ENCODE assay signal across 17 mouse cellular contexts in the genomic region with DNA sequence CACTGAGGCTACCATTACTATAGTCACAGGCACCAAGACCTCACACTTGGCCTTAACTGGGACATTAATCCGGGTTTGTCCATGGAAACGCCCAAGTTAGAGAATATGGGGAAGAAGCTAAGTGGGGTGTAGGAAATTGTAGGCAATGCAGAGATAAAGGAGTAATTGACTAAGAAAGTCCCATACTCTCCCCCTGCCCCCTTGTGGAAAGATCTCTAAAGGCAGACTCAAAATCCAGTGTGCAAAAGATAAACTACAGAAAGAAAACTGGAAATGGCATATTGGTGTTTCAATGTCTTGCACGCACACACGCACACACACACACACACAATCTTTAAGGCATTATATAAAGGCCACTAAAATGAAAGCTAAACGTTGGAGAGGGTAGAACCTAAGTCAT. TPM values are rescaled to one million over a fixed set of nuclear protein-coding genes. Genes with fewer than 3 reads are reported as not detected.
DNase-seq lines count a peak whose midpoint lies in the region; ATAC-seq and TF ChIP-seq lines count a peak whose summit lies in the region.
"Had no signal": no experiment of that assay in that cellular context is flagged by ENCODE, and none has a peak within 500 bp of the region (broad histone marks: within the 10 kb centered on the region; RNA-seq: fewer than 3 reads in every experiment).

No protein-coding gene starts in this region.

- no peaks in the 10 kb centered on the region for H3K36me3 ChIP-seq in forebrain, postnatal 0 days (ENCODE audit: insufficient read depth)
- H3K36me3 ChIP-seq in forebrain, embryonic 12.5 days (replicated peaks) = no peaks in the 10 kb centered on the region
- H3K36me3 ChIP-seq in testis, adult 2 months (ENCODE audit: control insufficient read depth, insufficient read depth, low read length) = no peaks in the 10 kb centered on the region
- H3K36me3 ChIP-seq: embryonic facial prominence, embryonic 12.5 days; forebrain, embryonic 10.5 days; limb, embryonic 15.5 days; midbrain, embryonic 12.5 days had no signal

- no peak overlapping the region for H3K9ac ChIP-seq in forebrain, postnatal 0 days
- no peak overlapping the region for H3K9ac ChIP-seq in forebrain, embryonic 12.5 days
- H3K9ac ChIP-seq: embryonic facial prominence, embryonic 12.5 days; limb, embryonic 15.5 days; midbrain, embryonic 12.5 days had no signal

- no peaks in the 10 kb centered on the region for H3K4me1 ChIP-seq in forebrain, postnatal 0 days (ENCODE audit: insufficient read depth)
- H3K4me1 ChIP-seq in forebrain, embryonic 12.5 days = no peaks in the 10 kb centered on the region
- H3K4me1 ChIP-seq in testis, adult 2 months (ENCODE audit: control insufficient read depth, insufficient read depth, low read length) = peaks cover 6% of the 10 kb centered on the region; the same call in 1 of the 2 replicates
- H3K4me1 ChIP-seq: embryonic facial prominence, embryonic 12.5 days; forebrain, embryonic 10.5 days; limb, embryonic 15.5 days; midbrain, embryonic 12.5 days had no signal

- no peak overlapping the region for H3K27ac ChIP-seq in forebrain, postnatal 0 days (ENCODE audit: low read depth, low read length)
- H3K27ac ChIP-seq in forebrain, embryonic 12.5 days = no peak overlapping the region
- no peak overlapping the region for H3K27ac ChIP-seq in left cerebral cortex, adult 2 months
- H3K27ac ChIP-seq in testis, adult 2 months (ENCODE audit: control insufficient read depth, insufficient read depth, low read depth, low read length) = no peak overlapping the region
- H3K27ac ChIP-seq: embryonic facial prominence, embryonic 12.5 days; forebrain, embryonic 10.5 days; limb, embryonic 15.5 days; midbrain, embryonic 12.5 days had no signal

- 83% methylated on average over 5 of the region's 5 CpGs for WGBS in forebrain, postnatal 0 days
- 86% methylated on average over 5 of the region's 5 CpGs for WGBS in forebrain, embryonic 12.5 days

- H3K9me3 ChIP-seq in forebrain, postnatal 0 days (ENCODE audit: low read length) = no peaks in the 10 kb centered on the region
- H3K9me3 ChIP-seq in forebrain, embryonic 12.5 days = no peaks in the 10 kb centered on the region
- H3K9me3 ChIP-seq: embryonic facial prominence, embryonic 12.5 days; forebrain, embryonic 10.5 days; limb, embryonic 15.5 days; midbrain, embryonic 12.5 days had no signal

- no peaks in the 10 kb centered on the region for H3K27me3 ChIP-seq in forebrain, postnatal 0 days (ENCODE audit: insufficient read depth, low read length)
- peaks cover 3% of the 10 kb centered on the region; the same call in 1 of the 2 replicates for H3K27me3 ChIP-seq in forebrain, embryonic 12.5 days
- no peaks in the 10 kb centered on the region for H3K27me3 ChIP-seq in testis, adult 2 months (ENCODE audit: control insufficient read depth, insufficient read depth, low read length)
- H3K27me3 ChIP-seq: embryonic facial prominence, embryonic 12.5 days; limb, embryonic 15.5 days; midbrain, embryonic 12.5 days had no signal

- no peak overlapping the region for H3K4me2 ChIP-seq in forebrain, postnatal 0 days (ENCODE audit: low read depth)
- H3K4me2 ChIP-seq in forebrain, embryonic 12.5 days = no peak overlapping the region
- H3K4me2 ChIP-seq: embryonic facial prominence, embryonic 12.5 days; limb, embryonic 15.5 days; midbrain, embryonic 12.5 days had no signal

- no peak for TF ChIP-seq POLR2A in testis, adult 2 months (IDR thresholded peaks at IDR 0.05; ENCODE audit: control insufficient read depth, low read depth, low read length)

- no peak overlapping the region for H3K4me3 ChIP-seq in forebrain, postnatal 0 days (ENCODE audit: low read depth, low read length)
- no peak overlapping the region for H3K4me3 ChIP-seq in forebrain, embryonic 12.5 days (replicated peaks)
- H3K4me3 ChIP-seq in left cerebral cortex, adult 2 months = no peak overlapping the region
- peak overlapping the region; percentile 66 for H3K4me3 ChIP-seq in testis, adult 2 months (ENCODE audit: control insufficient read depth, low read depth, low read length)
- H3K4me3 ChIP-seq: embryonic facial prominence, embryonic 12.5 days; forebrain, embryonic 10.5 days; limb, embryonic 15.5 days; midbrain, embryonic 12.5 days had no signal

- ATAC-seq in forebrain, postnatal 0 days = 0 out of 2 replicates have a peak, but pooled peaks have one; percentile 43
- ATAC-seq in forebrain, embryonic 12.5 days (ENCODE audit: low FRiP score) = no peak
- ATAC-seq in activated CD4-positive, CD25-positive, alpha-beta regulatory T cell, adult 4 months = no peak

- intact Hi-C loops in left cerebral cortex, adult 2 months (cut with DNase I) = no loop called here

- peak; percentile 70 for TF ChIP-seq CTCF in forebrain, postnatal 0 days (IDR thresholded peaks at IDR 0.05; ENCODE audit: low read depth)
- peak; percentile 39 for TF ChIP-seq CTCF in left cerebral cortex, adult 2 months (IDR thresholded peaks at IDR 0.05)
- no peak for TF ChIP-seq CTCF in testis, adult 2 months (IDR thresholded peaks at IDR 0.05; ENCODE audit: control insufficient read depth, insufficient read depth, insufficient replicate concordance, low read depth, low read length)

- peak; percentile 35 for DNase-seq in forebrain, postnatal 0 days
- DNase-seq in left cerebral cortex, adult 2 months (ENCODE audit: extremely low spot score in 1 of 2, low spot score in 2 of 2) = no peak
- DNase-seq in left cerebral cortex, adult 9 months (ENCODE audit: low spot score in 2 of 2) = no peak
- DNase-seq in testis, postnatal 14 days (ENCODE audit: low spot score) = no peak
- DNase-seq in frontal cortex, postnatal 10 days (ENCODE audit: low spot score in 2 of 2) = no peak
- DNase-seq: adrenal gland, postnatal 14 days; cerebellum, postnatal 36 days; thymus, postnatal 36 days had no signal

RNA-seq across cellular contexts. Expression of gene Fam205c, which starts 3.3 kb away (rescaled TPM):
- not detected in 2 replicates for total RNA-seq in forebrain, postnatal 0 days (2014; rRNA removed)
- polyA plus RNA-seq in forebrain, postnatal 0 days (2015; fragmentation: Nextera tagmentation; extraction: Ambion mirVana) = 1.8 and 3.2 TPM in 2 replicates
- 1.4 and 2.3 TPM in 2 replicates for polyA plus RNA-seq in forebrain, embryonic 12.5 days (2016; fragmentation: Nextera tagmentation; extraction: Ambion mirVana)
- total RNA-seq in left cerebral cortex, adult 2 months (2021) = 1 to 10 TPM; 1.0 to 1.8 TPM
- polyA plus RNA-seq in testis, adult 2 months (2012; rRNA removed) = 209 and 240 TPM in 2 replicates
- not detected for polyA plus RNA-seq in activated CD4-positive, CD25-positive, alpha-beta regulatory T cell, adult 4 months (2017; shearing (Covaris generic))
- total RNA-seq: adrenal gland, postnatal 14 days had no signal
- polyA plus RNA-seq: limb, embryonic 15.5 days had no signal

RNA-seq across cellular contexts. Expression of gene Gm12394, which starts 14.2 kb away (rescaled TPM):
- 0.23 TPM in 1 of 2 replicates, not detected in the other for total RNA-seq in forebrain, postnatal 0 days (2014; rRNA removed)
- polyA plus RNA-seq in forebrain, postnatal 0 days (2015; fragmentation: Nextera tagmentation; extraction: Ambion mirVana) = 0.16 and 0.41 TPM in 2 replicates
- 0.64 TPM in 1 of 2 replicates, not detected in the other for polyA plus RNA-seq in forebrain, embryonic 12.5 days (2016; fragmentation: Nextera tagmentation; extraction: Ambion mirVana)
- 1 to 10 TPM; 2.3 to 2.4 TPM for total RNA-seq in left cerebral cortex, adult 2 months (2021)
- polyA plus RNA-seq in testis, adult 2 months (2012; rRNA removed) = 0.07 and 0.20 TPM in 2 replicates
- not detected for polyA plus RNA-seq in activated CD4-positive, CD25-positive, alpha-beta regulatory T cell, adult 4 months (2017; shearing (Covaris generic))
- total RNA-seq: adrenal gland, postnatal 14 days; heart, postnatal 25 days had no signal
- polyA plus RNA-seq: limb, embryonic 15.5 days; stomach, embryonic 14.5 days had no signal

RNA-seq across cellular contexts. Expression of gene Fam205a1, which starts 17.1 kb away (rescaled TPM):
- not detected in 2 replicates for total RNA-seq in forebrain, postnatal 0 days (2014; rRNA removed)
- 0.05 TPM in 1 of 2 replicates, not detected in the other for polyA plus RNA-seq in forebrain, postnatal 0 days (2015; fragmentation: Nextera tagmentation; extraction: Ambion mirVana)
- polyA plus RNA-seq in forebrain, embryonic 12.5 days (2016; fragmentation: Nextera tagmentation; extraction: Ambion mirVana) = not detected in 2 replicates
- under 1 TPM in 1 of 2 experiments, not detected in 1; 0.11 TPM for total RNA-seq in left cerebral cortex, adult 2 months (2021)
- 18.8 and 19.9 TPM in 2 replicates for polyA plus RNA-seq in testis, adult 2 months (2012; rRNA removed)
- polyA plus RNA-seq in activated CD4-positive, CD25-positive, alpha-beta regulatory T cell, adult 4 months (2017; shearing (Covaris generic)) = not detected
- total RNA-seq: adrenal gland, postnatal 14 days; heart, postnatal 25 days had no signal
- polyA plus RNA-seq: limb, embryonic 15.5 days had no signal

RNA-seq across cellular contexts. Expression of gene Phf24, which starts 45.7 kb away (rescaled TPM):
- total RNA-seq in forebrain, postnatal 0 days (2014; rRNA removed) = 77.2 and 82.7 TPM in 2 replicates
- 38.2 and 42.3 TPM in 2 replicates for polyA plus RNA-seq in forebrain, postnatal 0 days (2015; fragmentation: Nextera tagmentation; extraction: Ambion mirVana)
- 4.2 and 5.4 TPM in 2 replicates for polyA plus RNA-seq in forebrain, embryonic 12.5 days (2016; fragmentation: Nextera tagmentation; extraction: Ambion mirVana)
- total RNA-seq in left cerebral cortex, adult 2 months (2021) = 100 to 1,000 TPM; 359 to 380 TPM
- polyA plus RNA-seq in testis, adult 2 months (2012; rRNA removed) = 1.3 and 1.7 TPM in 2 replicates
- polyA plus RNA-seq in activated CD4-positive, CD25-positive, alpha-beta regulatory T cell, adult 4 months (2017; shearing (Covaris generic)) = under 1 TPM in 1 of 2 experiments, not detected in 1; 0.14 TPM

Comparison
In these comparisons a context has a peak if more than half of its experiments do, and no peak if none do; other contexts are left out.
1. RNA of gene Fam205c, which starts 3.3 kb away (polyA plus RNA-seq): 209 to 240 TPM in testis, adult 2 months; 1.8 to 3.2 TPM in forebrain, postnatal 0 days, 1.4 to 2.3 TPM in forebrain, embryonic 12.5 days and not detected in activated CD4-positive, CD25-positive, alpha-beta regulatory T cell, adult 4 months; every median in the first group is over 10 times any median in the second.
2. RNA of gene Fam205a1, which starts 17.1 kb away (polyA plus RNA-seq): 18.8 to 19.9 TPM in testis, adult 2 months; 0.05 TPM in forebrain, postnatal 0 days, not detected in forebrain, embryonic 12.5 days and not detected in activated CD4-positive, CD25-positive, alpha-beta regulatory T cell, adult 4 months; every median in the first group is over 10 times any median in the second.